Mouse (Mus musculus) spleen, adult 18-20 months (tissue): Measurements from ENCODE around the gene Osbpl6.
A peak's percentile ranks its signal among the peaks of the same experiment; 100 is the strongest.

Experiments
- DNase-seq, 2 experiments: peaks; one replicate each; pipeline ENCODE4 v3.0.0; 2022; ENCODE audit warnings: mixed read lengths in 2 of 2

Gene Osbpl6

DNA sequence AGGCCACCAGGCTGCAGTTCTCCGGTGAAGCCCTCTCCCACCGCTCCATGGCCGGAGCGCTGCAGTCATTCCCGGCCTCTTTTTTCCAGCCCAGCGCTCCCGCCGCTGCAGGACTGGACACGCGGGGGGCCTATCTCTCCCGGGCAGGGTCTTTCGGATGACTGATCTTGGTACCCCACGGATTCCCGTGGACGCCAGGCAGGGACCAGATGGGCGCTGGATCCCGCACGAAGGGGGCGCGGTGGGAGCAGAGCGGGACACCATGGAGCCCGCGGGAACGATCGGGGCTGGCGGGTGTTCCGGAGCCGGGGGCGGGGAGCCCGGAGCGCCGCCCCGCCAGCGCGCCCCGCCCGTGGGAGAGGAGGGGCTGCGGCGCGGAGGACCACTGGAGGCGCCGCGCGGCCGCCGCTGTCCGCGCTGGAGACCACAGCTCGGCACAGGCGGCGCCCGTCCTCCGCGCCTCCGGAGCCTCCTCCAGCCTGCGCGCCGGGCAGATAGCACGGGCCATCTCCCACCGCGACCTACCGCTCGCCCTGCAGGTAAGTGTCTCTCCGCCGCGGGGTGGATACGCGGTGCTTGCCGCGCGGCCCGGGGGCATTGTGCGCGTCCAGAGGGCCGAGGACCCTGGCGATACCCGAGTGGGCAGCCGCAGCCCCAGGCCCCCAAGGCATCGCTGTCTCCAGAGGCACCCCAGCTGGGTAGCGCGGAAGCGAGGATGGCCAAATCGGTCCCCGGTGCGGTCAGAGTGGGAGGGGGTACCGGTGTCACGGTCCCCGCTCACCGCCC lies at the start of gene Osbpl6:
TSS of gene Osbpl6 (plus strand) at position 358 of the 786 bp plus-strand sequence.
- peak; percentile 8 to 13 for DNase-seq

DNA sequence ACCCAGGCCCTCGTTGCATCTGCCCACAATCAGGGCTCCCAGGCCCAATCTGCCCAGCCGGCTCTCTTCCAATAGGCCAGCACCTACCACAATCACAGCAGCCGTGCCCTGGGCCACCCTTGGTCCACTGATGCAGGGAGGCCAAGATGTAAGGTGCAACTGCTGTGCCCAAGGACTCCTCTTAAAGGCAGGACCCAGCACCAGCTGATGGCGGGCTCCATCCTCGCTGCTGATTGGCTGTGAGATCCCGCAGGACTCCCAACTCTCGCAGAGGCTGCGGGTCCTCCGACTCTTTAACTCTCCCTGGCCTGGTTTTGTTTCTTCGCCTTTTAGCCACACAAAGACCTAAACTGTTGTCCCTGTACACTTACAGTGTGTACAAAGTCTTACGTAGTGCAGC lies 46.1 kb upstream of the Osbpl6 start, which contains the start of gene Cyct:
TSS of gene Cyct (minus strand) at position 225 of the 400 bp plus-strand sequence.
- no peak for DNase-seq

GRCm38 (mm10) chr2:76362111-76362510 lies 44.2 kb upstream of the Osbpl6 start:
- DNase-seq, result no peak

DNA sequence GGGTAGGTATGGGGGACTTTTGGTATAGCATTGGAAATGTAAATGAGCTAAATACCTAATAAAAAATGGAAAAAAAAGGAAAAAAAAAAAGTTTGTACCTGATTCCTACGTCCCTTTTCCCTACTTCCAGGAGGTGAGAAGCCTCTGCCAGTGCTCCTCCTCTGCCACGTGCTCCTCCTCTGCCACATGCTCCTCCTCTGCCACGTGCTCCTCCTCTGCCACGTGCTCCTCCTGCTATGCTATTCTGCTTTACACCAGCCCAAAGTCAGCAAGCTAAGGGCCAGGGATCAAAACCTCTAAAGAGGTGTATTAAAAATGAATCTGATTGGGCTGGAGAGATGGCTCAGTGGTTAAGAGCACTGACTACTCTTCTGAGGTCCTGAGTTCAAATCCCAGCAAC lies 40.5 kb upstream of the Osbpl6 start:
- DNase-seq, result no peak

GRCm38 (mm10) chr2:76367188-76367922 lies 39.0 kb upstream of the Osbpl6 start:
- DNase-seq, result peak; percentile 54 to 84

GRCm38 (mm10) chr2:76368861-76369660 lies 37.2 kb upstream of the Osbpl6 start:
- DNase-seq, result no peak

- peak; percentile 74 to 89 for DNase-seq
These were observed 36.3 kb upstream of the Osbpl6 start, which contains the start of gene Rbm45 for GRCm38 (mm10) chr2:76369821-76370655. Gene Rbm45 (plus strand): TSS chr2:76369984.

DNA sequence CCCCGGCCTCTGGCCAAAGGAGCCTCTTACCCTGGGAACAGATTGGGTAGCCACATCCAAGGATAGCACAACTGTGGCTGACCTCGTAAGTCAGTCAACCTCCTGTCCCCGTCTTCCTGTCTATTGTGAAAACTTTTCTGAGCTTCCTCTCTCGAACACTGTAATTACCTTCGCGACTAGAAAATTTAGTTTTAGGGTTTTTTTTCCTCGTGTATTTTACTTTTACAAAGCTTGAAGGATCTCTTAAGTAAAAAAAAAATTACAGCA lies 35.7 kb upstream of the Osbpl6 start:
- DNase-seq, result no peak

GRCm38 (mm10) chr2:76372244-76372643 lies 34.1 kb upstream of the Osbpl6 start:
- no peak for DNase-seq

DNA sequence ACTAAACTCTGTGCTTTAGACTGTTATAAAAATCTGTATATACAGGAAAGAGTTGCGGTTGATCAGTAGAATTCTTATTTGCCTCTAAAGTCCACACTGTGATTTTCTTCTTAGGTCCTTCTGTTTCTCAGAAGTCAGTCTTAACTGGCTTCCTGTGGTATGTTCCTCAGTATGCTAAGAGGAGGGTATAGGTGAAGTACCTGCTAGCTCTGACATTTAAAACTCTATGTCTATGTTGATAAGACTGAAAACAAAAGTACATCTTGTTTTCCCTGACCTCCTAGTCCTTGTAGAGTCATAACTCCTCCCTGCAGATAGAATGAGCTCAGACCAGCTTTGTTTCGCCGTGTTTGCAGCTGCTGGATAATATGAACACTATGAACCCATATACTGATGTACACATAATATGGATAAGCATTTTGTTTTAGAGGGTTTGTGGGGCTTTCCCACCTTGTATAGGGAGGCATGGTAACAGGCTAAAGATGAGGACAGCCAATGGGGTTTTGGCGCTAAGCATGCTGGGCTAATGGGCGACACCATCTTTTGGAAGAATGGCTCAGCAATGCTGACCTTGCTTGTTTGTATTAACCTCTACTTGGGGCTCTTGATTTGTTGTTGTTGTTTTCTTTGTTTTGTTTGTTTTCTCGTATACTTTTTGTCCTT lies 31.6 kb upstream of the Osbpl6 start:
- DNase-seq, result no peak

- no peak for DNase-seq
These were observed 27.7 kb upstream of the Osbpl6 start for GRCm38 (mm10) chr2:76378646-76379045.

DNA sequence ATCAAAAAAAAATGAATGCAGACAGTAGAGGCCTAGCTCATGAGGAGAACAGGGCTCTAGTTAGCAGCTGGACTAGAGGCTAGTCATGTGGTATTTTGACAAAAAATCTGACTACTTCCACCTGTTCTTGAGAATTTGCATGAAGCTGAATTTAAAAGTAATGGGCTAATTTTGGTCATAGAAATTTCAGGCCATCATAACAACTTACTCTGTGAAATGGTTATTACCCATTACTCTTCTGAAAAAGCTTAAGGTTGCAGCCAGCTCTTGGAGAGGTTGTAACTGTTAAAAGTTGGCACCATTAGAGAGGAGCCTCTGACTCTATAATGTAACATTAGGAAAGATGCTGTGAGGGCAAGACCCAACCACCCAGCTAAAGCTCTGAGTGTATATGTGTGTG lies 19.8 kb upstream of the Osbpl6 start:
- DNase-seq, result no peak

- DNase-seq, result no peak
These were observed 6.1 kb upstream of the Osbpl6 start for GRCm38 (mm10) chr2:76400178-76400577.

- no peak for DNase-seq
These were observed 635 bp upstream of the Osbpl6 start for GRCm38 (mm10) chr2:76405596-76406150.

DNA sequence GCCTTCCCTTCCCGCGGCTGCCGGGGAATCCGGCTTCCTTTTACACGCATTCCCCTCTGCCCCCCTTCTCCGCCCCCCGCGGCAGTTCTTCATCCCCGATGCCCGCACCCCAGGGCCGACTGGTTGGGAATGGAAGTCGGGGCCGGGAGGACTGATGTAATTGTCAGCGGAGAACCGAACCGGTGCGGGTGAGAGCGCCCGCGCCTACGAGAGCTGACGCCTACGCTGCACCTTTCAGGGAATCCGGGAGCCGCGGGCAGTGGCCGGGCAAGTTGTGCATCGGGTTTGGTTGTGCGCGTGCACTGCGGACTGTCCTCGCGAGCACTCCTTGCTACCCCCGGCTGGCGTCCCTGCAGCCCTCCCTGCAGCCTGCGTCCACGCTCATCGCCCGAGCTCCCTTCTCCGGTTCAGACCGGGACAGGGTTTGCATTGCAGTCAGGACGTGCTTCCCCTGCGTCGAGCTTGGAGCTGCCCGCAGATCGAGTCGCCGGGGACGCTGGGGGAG lies 681 bp downstream of the Osbpl6 start:
- DNase-seq, result no peak

GRCm38 (mm10) chr2:76409526-76409925 lies 3.2 kb downstream of the Osbpl6 start:
- DNase-seq, result no peak

- no peak for DNase-seq
These were observed 3.7 kb downstream of the Osbpl6 start for GRCm38 (mm10) chr2:76409986-76410385.

- no peak for DNase-seq
These were observed 6.6 kb downstream of the Osbpl6 start for GRCm38 (mm10) chr2:76412924-76413323.

GRCm38 (mm10) chr2:76417446-76418141 lies 11.3 kb downstream of the Osbpl6 start:
- no peak for DNase-seq

- DNase-seq, result no peak
These were observed 11.8 kb downstream of the Osbpl6 start for GRCm38 (mm10) chr2:76418142-76418518.

DNA sequence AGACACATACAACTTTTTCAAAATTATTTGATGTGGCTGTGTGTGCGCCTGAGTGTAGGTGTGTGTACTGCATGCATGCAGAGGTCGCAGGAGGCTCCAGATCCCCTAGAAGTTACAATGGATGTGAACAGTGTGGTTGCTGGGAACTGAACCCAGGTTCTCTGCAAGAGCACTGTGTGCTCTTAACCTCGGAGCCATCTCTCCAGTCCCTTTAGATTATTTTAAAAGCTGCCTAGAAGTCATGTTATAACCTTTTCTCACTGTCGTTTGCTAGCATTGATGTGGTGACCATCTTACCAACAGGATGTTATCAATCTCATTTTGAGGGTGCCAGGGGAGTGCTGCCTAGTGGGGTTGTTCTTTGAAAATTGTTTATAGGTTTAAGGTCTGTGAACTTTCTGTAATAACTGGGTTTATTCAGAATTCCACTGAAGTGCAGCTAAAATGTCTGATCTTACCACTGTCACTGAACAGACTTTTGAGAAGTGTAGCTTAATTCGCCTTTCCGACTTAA lies 15.2 kb downstream of the Osbpl6 start:
- DNase-seq, result no peak
